Mouse (Mus musculus): ENCODE data around the gene Iars2. TPM values are rescaled to one million over a fixed set of nuclear protein-coding genes. Genes with fewer than 3 reads are reported as not detected.

The Iars2 gene
- total and polyA plus RNA-seq, 3 experiments: 37.2 to 47.2 (median 41.9) TPM

DNA sequence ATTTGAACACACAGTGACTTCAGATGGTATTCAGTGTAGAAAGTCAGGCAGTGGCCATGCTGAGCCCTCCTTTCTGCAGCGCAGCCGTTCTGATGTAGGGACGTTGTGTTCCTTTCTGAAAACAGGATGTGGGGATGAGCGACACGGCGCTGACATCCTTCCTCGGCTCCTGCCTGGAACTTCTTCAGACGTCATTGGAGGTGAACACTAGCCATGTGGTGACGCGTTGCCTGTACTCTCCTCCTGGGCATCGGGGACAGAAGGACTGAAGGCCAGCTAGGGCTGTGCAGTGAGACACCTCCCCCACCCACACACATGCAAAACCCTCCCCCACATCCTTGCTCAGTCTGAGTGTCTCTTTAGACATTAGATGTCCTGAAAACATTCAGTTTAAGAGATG lies 52.2 kb downstream of the Iars2 start:
- no peaks in the 10 kb centered on the region for H3K27me3 ChIP-seq (replicated peaks)
- TF ChIP-seq USF1 (IDR thresholded peaks at IDR 0.05; ENCODE audit: low read depth, low read length) (no peak), JUN (IDR thresholded peaks at IDR 0.05; ENCODE audit: insufficient read depth, low read depth, low read length) (no peak), UBTF (IDR thresholded peaks at IDR 0.05; ENCODE audit: low read depth, low read length) (no peak), RCOR1 (conservative IDR thresholded peaks at IDR 0.05; ENCODE audit: low read depth, low read length) (no peak), E2F4 (IDR thresholded peaks at IDR 0.05; ENCODE audit: insufficient replicate concordance, low read depth, low read length) (no peak)
- no peak overlapping the region for H3K4me2 ChIP-seq (ENCODE audit: insufficient read depth, low read depth, poor library complexity, severe bottlenecking)
- peaks cover 61 to 88% of the 10 kb centered on the region in 2 experiments for H3K36me3 ChIP-seq (replicated peaks in 1 of 2; ENCODE audit: control insufficient read depth in 1 of 2, insufficient read depth in 1 of 2, low read length in 1 of 2)
- H3K9ac ChIP-seq (ENCODE audit: insufficient read depth, low read depth): no peak overlapping the region
- dilution Hi-C loops (cut with MboI; ENCODE audit: extremely low pct_ligation_motif_present, extremely low pct_unique_long_range_greater_than_20kb, low sequenced_read_pairs): no loop called here
- no peak for DNase-seq (ENCODE audit: extremely low read depth)
- H3K4me3 ChIP-seq (replicated peaks in 1 of 3; ENCODE audit: low read depth in 2 of 3, low read length in 2 of 3, poor library complexity in 1 of 3): no peak overlapping the region
- in situ Hi-C loops (cut with MboI; ENCODE audit: low pct_ligation_motif_present, low pct_unique_long_range_greater_than_20kb, low sequenced_read_pairs): no loop called here
- H3K9me3 ChIP-seq (replicated peaks; ENCODE audit: low read length): no peaks in the 10 kb centered on the region
- H3K4me1 ChIP-seq (ENCODE audit: control insufficient read depth in 1 of 2, insufficient read depth in 2 of 2): no peaks in the 10 kb centered on the region
- H3K27ac ChIP-seq (ENCODE audit: insufficient read depth, low read depth): no peak overlapping the region
- no peaks in the 10 kb centered on the region for H3K79me2 ChIP-seq (replicated peaks; ENCODE audit: control insufficient read depth, extremely low read depth, insufficient read depth, poor library complexity, severe bottlenecking)

DNA sequence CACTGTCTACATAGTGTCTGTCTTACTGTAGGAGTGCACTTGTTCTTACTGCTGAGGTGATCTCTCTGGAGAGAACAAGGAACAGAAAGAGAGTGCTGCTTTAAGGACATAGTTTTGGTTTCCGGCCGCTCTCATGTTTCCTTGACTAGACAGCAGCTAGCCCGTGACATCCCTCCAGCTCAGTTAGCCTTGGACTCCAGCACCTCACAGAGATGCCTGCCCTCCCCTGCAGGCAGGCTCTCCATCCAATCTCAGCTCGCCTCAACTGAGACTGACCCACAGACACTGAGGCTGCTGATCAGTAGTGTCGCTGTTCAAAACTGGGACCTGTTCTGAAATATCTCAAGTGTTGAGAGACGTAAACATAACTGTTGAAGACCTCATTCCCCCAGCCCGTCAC lies 53.2 kb downstream of the Iars2 start:
- dilution Hi-C loops (cut with MboI; ENCODE audit: extremely low pct_ligation_motif_present, extremely low pct_unique_long_range_greater_than_20kb, low sequenced_read_pairs) (no loop called here), in situ Hi-C loops (cut with MboI; ENCODE audit: low pct_ligation_motif_present, low pct_unique_long_range_greater_than_20kb, low sequenced_read_pairs) (no loop called here)

DNA sequence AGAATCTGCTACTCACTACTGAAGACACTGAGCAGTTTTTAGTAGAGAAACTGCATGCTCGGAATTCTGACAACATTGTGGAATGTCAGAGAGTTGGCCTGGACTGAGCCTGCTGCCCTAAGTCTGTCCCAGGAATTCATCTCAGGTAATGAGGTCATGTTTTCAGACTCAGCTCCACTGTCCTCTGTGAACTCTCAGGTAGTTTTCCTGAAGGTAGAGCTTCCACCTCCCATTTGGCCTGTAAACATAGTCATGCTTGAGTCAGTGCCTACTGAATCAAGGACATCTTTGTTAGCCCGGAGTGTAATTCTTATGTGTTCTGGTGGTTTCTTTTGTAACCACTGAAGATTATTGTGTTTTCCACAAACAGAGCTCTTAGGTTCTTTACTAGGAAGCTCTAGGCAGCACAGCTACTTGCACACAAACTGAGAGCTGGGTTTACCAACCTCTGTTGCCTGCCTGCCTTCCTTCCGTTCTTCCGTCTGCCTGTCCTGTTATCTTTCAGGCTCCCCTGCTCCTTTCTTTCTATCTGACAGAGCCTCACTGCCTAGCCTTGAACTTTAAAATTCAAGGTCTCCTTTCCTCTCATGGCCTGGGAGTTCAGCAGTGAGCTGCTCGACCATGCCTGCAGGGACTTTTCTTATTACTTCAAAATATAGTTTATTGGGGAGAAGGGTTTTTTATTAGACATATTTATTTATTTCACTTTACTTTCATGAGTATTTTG lies 54.2 kb downstream of the Iars2 start:
- no peaks in the 10 kb centered on the region for H3K4me1 ChIP-seq (ENCODE audit: control insufficient read depth in 1 of 2, insufficient read depth in 2 of 2)
- in situ Hi-C loops (cut with MboI; ENCODE audit: low pct_ligation_motif_present, low pct_unique_long_range_greater_than_20kb, low sequenced_read_pairs) (no loop called here), dilution Hi-C loops (cut with MboI; ENCODE audit: extremely low pct_ligation_motif_present, extremely low pct_unique_long_range_greater_than_20kb, low sequenced_read_pairs) (no loop called here)
- TF ChIP-seq ETS1 (conservative IDR thresholded peaks at IDR 0.05; ENCODE audit: low read depth, low read length) (no peak), MXI1 (IDR thresholded peaks at IDR 0.05; ENCODE audit: low read depth, low read length) (no peak), JUN (IDR thresholded peaks at IDR 0.05; ENCODE audit: insufficient read depth, low read depth, low read length) (no peak), HCFC1 (IDR thresholded peaks at IDR 0.05; ENCODE audit: low read depth, low read length) (no peak), NELFE (IDR thresholded peaks at IDR 0.05; ENCODE audit: low read depth, low read length) (no peak), USF1 (IDR thresholded peaks at IDR 0.05; ENCODE audit: low read depth, low read length) (no peak), POLR2A (IDR thresholded peaks at IDR 0.05; ENCODE audit: low read depth, low read length) (no peak), ZNF384 (IDR thresholded peaks at IDR 0.05; ENCODE audit: low read depth, low read length) (no peak), TBP (conservative IDR thresholded peaks at IDR 0.05; ENCODE audit: low read depth, low read length) (no peak)
- no peak overlapping the region for H3K9ac ChIP-seq (ENCODE audit: insufficient read depth, low read depth)
- no peaks in the 10 kb centered on the region for H3K79me2 ChIP-seq (replicated peaks; ENCODE audit: control insufficient read depth, extremely low read depth, insufficient read depth, poor library complexity, severe bottlenecking)
- peaks cover 61 to 88% of the 10 kb centered on the region in 2 experiments for H3K36me3 ChIP-seq (replicated peaks in 1 of 2; ENCODE audit: control insufficient read depth in 1 of 2, insufficient read depth in 1 of 2, low read length in 1 of 2)
- no peak overlapping the region for H3K4me3 ChIP-seq (replicated peaks in 1 of 3; ENCODE audit: low read depth in 2 of 3, low read length in 2 of 3, poor library complexity in 1 of 3)
- H3K4me2 ChIP-seq (ENCODE audit: insufficient read depth, low read depth, poor library complexity, severe bottlenecking): no peak overlapping the region
- no peaks in the 10 kb centered on the region for H3K27me3 ChIP-seq (replicated peaks)
- no peak overlapping the region for H3K27ac ChIP-seq (ENCODE audit: insufficient read depth, low read depth)
- DNase-seq (ENCODE audit: extremely low read depth): no peak
- H3K9me3 ChIP-seq (replicated peaks; ENCODE audit: low read length): no peaks in the 10 kb centered on the region

More for the DNA sequence above, 53.2 kb downstream of the Iars2 start:
- no peak overlapping the region for H3K4me3 ChIP-seq (replicated peaks in 1 of 3; ENCODE audit: low read depth in 2 of 3, low read length in 2 of 3, poor library complexity in 1 of 3)
- no peak overlapping the region for H3K9ac ChIP-seq (ENCODE audit: insufficient read depth, low read depth)
- TF ChIP-seq KAT2A (IDR thresholded peaks at IDR 0.05; ENCODE audit: insufficient replicate concordance, low read length): no peak
- no peak for TF ChIP-seq ELF1 (IDR thresholded peaks at IDR 0.05; ENCODE audit: low read depth, low read length)
- no peak for TF ChIP-seq MAZ (IDR thresholded peaks at IDR 0.05; ENCODE audit: low read depth, low read length)
- TF ChIP-seq NRF1 (IDR thresholded peaks at IDR 0.05; ENCODE audit: low read depth, low read length): no peak
- TF ChIP-seq GABPA (IDR thresholded peaks at IDR 0.05; ENCODE audit: insufficient replicate concordance, low read depth, low read length): no peak
- no peak for TF ChIP-seq SMC3 (IDR thresholded peaks at IDR 0.05; ENCODE audit: low read depth, low read length)
- TF ChIP-seq CHD1 (IDR thresholded peaks at IDR 0.05; ENCODE audit: low read depth, low read length): no peak
- no peak for TF ChIP-seq ETS1 (conservative IDR thresholded peaks at IDR 0.05; ENCODE audit: low read depth, low read length)
- TF ChIP-seq TBP (conservative IDR thresholded peaks at IDR 0.05; ENCODE audit: low read depth, low read length): no peak
- TF ChIP-seq SIN3A (IDR thresholded peaks at IDR 0.05; ENCODE audit: low read length): no peak
- TF ChIP-seq ZNF384 (IDR thresholded peaks at IDR 0.05; ENCODE audit: low read depth, low read length): no peak
- no peak for TF ChIP-seq TCF12 (IDR thresholded peaks at IDR 0.05; ENCODE audit: low read depth, low read length)
- TF ChIP-seq CTCF (conservative IDR thresholded peaks at IDR 0.05 in 1 of 2, IDR thresholded peaks at IDR 0.05 in 1 of 2; ENCODE audit: low read depth in 2 of 2, low read length in 2 of 2): no peak
- TF ChIP-seq BHLHE40 (IDR thresholded peaks at IDR 0.05; ENCODE audit: low read depth, low read length): no peak
- no peak for TF ChIP-seq E2F4 (IDR thresholded peaks at IDR 0.05; ENCODE audit: insufficient replicate concordance, low read depth, low read length)
- no peak for TF ChIP-seq IRF4 (IDR thresholded peaks at IDR 0.05; ENCODE audit: low read depth, low read length)
- no peak for TF ChIP-seq USF1 (IDR thresholded peaks at IDR 0.05; ENCODE audit: low read depth, low read length)
- H3K9me3 ChIP-seq (replicated peaks; ENCODE audit: low read length): no peaks in the 10 kb centered on the region
- H3K79me2 ChIP-seq (replicated peaks; ENCODE audit: control insufficient read depth, extremely low read depth, insufficient read depth, poor library complexity, severe bottlenecking): no peaks in the 10 kb centered on the region
- no peaks in the 10 kb centered on the region for H3K27me3 ChIP-seq (replicated peaks)
- no peak overlapping the region for H3K27ac ChIP-seq (ENCODE audit: insufficient read depth, low read depth)
- H3K36me3 ChIP-seq (replicated peaks in 1 of 2; ENCODE audit: control insufficient read depth in 1 of 2, insufficient read depth in 1 of 2, low read length in 1 of 2): peaks cover 65 to 89% of the 10 kb centered on the region in 2 experiments
- DNase-seq (ENCODE audit: extremely low read depth): no peak
- H3K4me1 ChIP-seq (ENCODE audit: control insufficient read depth in 1 of 2, insufficient read depth in 2 of 2): no peaks in the 10 kb centered on the region
- H3K4me2 ChIP-seq (ENCODE audit: insufficient read depth, low read depth, poor library complexity, severe bottlenecking): no peak overlapping the region

All from CH12.LX (cell line).